Mouse (Mus musculus) layer of hippocampus, adult 9-11 months (tissue): ENCODE measurements around the gene Cblb.
A peak's percentile ranks its signal among the peaks of the same experiment; 100 is the strongest.

Experiments
- DNase-seq: peaks from one replicate; pipeline ENCODE4 v3.0.0; 2022

Gene Cblb

DNA sequence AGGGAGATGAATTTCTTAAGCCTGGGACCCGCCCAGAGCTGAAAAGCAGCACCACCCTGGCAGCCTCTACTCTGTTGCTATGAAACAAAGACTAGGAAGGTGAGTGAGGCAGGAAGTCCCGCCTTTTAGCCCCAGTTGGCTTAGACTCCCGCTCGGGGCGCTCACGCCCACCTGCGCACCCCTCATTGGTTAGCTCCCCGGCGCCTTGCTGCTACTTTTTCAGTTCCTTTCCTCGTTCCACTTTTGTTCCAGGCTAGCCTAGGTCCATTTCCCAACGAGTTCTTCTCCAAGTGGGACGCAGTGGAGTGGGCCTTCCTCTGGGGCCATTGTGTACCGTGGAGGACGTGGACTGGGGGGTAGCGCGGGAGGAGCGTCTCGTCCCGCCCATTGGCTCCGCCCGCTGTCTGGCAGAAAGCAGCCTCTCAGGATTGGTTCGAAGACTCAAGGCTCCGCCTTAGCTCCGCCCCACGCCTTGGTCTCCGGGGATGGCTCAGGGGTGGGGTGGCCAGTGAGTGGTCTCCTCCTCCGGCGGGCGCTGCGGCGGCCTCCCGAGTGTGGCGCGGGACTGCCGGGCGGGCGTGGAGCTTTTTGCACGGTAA lies at the start of gene Cblb:
Gene Cblb (plus strand): TSS at position 135 of the 599 bp plus-strand sequence.
- DNase-seq = peak; percentile 97

DNA sequence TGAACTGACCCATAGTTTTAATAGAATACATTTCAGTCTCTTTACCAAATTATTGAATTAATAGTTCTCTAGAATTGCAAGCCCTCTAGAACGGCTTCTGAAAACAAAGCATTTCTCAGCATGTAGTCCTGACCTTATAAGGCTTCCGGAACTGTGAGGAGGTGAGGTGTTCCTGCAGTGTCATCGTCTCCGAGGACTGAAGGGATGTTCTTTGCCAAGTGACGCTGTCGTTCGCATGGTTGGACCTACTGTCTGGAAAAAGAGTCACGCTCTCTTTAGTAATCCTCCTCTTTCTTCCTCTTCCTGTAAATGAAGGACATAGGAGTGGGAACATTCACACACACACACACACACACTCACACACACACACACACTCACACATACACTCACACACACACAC lies 45.6 kb upstream of the Cblb start:
- no peak for DNase-seq

DNA sequence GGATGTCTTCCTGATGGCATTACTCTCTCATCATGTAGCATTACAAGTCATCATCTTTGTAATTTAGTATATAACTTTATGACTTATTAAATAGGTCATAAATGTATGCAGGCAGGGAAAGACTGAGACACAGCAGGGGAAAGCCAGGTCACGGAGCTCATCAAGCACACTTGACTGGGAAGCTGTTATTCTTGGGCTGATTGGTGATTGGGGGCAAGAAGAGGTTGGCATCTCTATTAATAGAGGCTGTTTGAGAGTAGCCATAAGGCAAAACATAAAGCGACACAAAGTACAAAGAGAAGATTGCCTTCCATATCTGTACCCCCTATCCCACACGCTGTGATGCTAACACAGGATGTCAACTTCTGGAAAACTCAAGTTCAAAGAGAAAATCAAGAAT lies 44.8 kb upstream of the Cblb start:
- DNase-seq = no peak

DNA sequence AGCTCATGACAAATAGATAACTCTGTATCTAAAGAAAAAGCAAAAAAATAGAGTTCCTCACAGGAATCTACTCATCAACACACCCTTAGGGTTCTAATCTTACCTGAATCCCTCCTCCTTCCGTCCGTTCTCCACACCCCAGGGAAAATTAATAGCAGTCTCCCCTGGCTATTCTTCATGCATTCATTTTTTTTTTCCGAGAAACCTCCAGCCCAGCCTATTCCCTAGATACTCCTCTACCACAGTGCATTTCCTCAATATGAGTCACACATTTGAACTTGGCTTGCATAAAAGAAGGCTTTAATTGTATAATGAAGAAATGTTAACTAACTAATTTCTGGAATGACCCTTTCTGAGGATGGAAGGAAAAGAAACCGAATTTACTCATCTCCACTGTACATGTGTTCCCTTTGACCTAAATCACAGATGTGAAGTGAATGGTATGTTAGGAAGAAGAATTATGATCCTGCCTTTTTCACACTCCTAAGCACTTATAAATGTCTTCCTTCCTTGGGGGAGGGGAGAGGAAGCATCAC lies 43.9 kb upstream of the Cblb start:
- DNase-seq = no peak

DNA sequence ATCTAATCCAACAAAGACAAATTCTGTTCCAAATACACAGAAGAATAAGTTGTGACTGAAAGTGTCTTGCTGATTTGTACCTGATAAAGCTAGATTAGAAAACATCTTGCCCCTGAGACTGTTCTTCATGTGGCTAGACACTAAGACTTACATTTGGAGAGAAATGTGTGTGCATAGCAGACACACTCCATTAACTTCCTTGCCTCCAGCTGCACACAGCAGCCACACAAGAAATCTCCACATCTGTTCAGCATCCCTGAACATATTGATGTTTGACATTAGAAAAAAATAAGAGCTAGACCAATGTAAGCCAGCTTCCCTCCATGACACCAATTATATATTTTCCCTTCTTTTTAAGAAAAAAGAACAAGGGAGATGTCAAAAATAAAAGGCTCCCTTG lies 43.0 kb upstream of the Cblb start:
- no peak for DNase-seq

DNA sequence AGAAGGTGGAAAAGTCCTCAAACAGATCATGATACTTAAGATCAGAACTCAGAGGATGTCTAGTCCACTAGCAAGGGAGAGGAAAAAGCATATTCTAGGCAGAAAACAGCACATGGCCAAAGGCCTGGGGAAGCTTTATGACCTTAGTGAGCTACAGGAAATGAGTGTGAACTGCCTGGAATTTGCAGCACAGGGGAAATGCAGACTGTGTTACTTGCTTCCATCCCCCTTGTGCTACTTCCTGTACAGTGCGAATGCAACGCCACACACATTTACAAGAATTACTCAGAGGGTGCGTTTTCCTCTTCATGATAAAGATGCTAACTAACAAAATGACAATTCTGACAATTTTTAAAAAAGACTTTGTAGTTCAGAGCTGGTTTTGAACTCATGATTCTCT lies 41.8 kb upstream of the Cblb start:
- no peak for DNase-seq

DNA sequence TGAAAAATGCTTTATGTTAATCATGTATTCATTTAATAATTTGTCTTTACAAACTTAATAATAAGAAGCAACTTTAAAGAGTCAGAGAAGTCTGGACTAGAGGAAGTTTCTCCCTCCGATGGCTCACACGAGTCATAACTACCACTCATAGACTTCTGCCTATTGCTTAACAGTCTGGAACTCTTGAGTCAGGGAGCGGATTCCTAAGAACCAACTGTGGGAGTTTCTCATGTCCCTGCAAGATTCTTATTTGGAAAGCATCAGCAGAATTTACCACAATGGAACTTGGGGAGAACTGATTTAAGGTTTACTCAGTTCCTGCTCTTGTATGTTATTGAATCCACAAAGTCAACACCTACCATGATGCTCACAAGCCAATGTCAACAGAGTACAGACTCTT lies 31.0 kb upstream of the Cblb start:
- no peak for DNase-seq

DNA sequence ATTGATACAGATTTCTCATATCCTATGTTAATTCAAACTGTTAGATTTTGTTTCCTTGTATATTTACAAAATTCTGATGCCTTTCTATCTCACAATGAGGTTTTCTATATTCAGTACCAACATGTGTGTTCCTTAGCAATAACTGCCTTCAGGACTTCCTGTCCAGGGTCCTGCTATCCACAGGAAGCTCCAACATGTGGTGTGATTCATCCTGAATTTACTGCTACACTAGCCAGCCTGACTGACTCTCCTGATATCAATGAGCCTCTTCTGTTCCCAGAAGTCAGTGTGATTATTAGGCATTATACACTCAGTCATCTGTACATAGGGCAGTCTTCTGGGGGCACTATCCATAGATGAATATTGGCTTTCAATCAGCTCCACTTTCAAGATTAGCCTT lies 30.2 kb upstream of the Cblb start:
- DNase-seq = no peak

DNA sequence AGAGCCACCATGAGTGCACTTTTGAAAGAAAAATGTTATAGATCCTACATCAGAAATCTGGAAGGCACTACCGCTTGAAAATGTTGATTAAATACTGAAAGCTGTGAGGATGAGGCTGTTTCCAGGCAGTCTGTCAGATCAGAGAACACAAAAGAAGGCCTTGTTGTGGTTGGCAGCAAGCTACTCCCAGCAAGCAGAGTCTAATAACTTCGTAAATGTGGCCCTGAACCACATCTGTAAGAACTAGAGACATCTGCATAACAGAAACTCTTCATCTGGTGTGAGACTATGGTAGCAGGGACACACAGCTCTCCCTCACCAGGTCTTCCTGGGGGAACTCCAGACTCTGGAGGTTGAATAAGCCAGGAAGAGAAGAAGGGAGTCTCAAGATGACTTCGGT lies 24.0 kb upstream of the Cblb start:
- no peak for DNase-seq

DNA sequence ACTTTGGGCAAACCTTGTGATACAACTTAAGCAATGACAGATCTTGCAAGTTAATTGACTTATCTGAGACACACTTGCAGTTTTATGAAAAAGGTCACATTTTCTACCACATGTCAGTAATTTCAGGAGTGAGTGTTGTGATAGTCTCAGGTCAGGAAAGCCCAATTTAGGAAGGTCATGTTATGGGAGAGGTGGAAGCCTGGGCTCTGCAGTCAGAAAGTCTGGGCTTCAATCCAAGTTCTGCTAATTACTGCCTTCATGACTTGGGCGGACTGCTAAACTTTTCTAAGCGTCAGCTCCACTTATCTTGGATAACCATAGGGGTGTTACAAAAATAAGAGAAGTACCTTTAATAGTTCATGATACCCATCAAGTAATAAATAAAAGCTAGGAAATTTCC lies 22.6 kb upstream of the Cblb start:
- DNase-seq = no peak

DNA sequence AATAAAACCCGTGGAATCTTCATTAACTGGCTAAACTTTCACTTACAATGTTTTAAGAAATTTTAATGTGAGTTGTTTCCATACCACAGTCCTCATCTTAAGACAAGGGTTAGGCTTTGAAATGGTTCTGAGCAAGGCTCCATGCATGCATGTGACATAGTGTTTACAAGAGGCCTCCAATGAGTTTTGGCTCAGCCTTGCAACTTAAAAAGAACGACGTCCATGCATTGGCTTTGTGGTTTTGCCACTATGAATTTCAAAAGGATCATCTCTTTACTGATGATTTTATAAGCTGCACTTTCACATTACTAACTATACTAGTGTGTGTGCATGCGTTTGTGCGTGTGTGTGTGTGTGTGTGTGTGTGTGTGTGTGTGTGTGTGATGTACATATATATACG lies 21.6 kb upstream of the Cblb start:
- no peak for DNase-seq

DNA sequence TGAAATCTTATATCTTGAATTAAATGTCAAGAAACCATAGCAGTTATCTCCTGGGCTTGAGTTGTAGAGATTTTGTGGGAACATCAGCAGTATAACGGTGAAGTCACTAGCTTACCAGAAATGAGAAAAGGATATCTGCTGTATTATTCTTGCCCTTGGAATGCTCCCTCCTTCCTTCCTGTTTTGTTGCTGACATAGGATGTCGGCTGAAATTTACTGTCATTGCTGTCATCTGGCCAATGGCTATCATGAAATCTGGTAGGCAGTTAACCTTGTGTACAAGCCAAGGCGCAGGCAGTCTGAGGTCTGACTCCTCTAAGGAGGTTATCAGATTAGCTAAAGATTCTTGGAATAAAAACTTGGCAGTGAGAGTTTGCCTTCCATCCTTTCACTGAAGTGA lies 18.0 kb upstream of the Cblb start:
- DNase-seq = no peak

DNA sequence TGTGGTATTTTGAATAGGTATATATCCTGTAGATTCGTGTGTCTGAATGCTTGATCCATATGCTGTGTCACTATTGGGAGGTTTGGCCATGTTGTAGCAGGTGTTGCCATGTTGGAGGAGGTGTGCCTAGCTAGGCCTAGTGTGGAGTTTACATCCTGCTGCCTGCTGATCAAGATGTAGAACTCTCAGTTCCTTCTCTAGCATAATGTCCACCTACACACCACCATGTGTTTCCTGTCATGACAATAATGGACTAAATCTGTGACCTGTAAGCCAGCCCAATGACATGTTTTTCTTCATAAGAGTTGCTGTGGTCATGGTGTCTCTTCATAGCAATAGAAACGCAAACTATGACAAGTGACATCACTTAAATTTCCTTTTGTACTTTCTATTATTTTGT lies 17.2 kb upstream of the Cblb start:
- no peak for DNase-seq

DNA sequence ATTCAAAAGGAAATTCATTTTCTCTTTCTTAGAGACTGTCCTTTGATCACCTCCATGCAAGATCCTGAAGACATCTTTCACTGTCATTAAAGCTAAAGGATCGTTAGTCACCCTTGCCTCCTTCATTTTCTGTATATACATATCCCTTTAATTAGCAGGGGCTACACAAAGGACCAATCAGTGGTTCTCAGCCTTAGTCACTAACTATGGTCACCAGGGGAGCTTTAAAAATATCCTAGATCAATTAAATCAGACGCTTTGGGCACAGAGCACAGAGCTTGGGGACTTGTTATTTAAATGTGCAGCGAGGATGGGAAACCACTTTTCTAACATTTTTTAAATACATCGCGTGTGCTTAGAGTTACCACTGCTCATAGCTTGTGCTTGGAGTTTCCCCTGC lies 7.6 kb upstream of the Cblb start:
- no peak for DNase-seq

DNA sequence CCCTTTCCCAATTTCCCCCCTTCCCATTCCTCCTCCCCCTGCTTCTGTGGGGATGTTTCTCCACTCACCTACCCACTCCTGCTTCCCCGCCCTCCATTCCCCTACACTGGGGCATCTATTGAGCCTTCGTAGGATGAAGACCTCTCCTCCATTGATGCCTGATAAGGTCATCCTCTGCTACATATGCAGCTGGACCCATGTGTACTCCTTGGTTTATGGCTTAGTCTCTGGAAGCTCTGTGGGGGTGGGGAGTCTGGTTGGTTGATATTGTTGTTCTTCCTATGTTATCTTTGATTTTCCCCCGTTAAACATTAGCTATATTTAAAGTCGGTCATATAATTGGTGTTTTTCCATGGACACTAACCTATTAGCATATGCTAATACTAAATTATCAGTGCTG lies 3.7 kb upstream of the Cblb start:
- DNase-seq = no peak

DNA sequence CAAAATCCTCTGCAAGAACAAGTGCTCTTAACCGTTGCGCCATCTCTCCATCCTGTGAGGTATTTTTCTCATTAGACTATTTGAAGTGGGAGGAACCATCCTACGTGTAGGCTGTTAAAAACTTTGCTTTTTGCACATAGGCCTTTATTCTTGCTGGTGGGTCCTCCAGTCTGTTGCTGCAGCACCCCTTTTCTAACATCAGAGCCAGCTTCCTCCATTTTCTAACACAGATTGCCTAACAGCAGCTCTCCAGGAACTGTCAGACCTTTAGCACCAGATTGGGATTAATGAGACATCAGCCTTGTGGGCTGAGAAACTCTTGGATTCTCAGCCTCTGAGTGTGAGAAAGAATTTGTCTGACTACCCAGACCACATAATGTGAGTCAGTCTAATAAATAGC lies 2.0 kb upstream of the Cblb start:
- DNase-seq = peak; percentile 71

DNA sequence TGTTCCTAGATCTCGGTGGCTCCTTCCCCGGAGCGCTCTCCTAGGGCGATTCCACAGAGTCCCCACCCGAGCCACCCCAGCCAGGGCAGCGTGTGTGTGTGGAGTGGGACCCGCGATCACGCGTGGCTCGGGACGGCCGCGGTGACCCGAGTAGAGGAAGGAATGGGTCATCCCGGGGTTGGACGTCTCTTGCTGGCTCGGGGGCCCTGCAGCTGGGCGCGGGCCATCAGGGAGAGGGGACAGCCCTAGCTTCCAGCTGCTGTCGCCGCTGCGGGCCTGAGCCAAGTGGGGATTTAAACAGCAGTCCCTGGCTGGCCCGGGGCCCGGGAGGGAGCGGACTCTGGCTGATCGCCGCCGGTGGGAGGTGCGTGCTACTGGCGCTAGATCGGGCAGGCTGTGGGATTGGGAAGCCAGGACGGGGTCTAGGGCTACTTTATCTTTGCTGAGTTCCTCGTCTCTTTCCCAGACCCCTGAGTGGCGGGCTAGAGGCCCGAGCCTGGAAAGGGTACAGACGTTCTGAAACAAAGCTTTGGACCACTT lies 757 bp downstream of the Cblb start:
- peak; percentile 82 for DNase-seq

DNA sequence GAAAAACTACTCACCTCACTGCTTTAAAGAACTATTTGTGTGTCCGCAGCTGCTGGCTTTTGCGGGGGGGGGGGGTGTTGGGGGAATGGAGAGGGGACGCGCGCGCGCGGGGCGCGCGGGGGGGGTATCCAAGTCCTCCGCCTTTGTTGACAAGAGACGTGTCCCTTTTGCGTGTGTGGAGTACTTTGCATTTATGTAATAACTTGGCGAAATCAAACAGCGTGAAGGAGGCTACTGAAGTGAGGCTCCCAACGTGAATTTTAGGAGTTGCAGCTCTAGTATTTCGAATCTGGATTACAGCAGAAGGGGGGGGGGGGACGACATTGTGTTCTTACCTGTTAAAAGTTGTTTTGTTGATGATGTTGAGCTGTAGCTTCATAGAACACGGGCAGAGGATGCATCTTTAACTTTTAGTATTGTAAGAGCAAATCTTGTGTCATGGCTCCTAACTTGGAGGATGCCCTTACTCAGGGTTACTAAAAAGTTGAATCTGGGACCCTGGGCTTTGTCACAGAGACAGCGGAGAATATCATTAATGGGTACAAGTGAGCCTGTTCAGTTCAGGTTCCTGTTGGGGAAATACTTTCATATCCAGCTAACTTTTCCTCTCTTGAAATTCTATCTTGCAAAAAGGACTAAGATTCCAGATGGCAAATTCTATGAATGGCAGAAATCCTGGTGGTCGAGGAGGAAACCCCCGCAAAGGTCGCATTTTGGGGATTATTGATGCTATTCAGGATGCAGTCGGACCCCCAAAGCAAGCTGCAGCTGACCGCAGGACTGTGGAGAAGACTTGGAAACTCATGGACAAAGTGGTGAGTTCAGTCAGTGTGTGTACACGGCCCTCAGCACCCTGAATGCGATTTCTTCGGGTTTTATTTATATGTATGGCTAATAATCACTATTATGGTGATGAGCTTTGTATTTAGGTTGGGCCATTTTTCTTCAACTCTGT lies 1.6 kb downstream of the Cblb start:
- no peak for DNase-seq

DNA sequence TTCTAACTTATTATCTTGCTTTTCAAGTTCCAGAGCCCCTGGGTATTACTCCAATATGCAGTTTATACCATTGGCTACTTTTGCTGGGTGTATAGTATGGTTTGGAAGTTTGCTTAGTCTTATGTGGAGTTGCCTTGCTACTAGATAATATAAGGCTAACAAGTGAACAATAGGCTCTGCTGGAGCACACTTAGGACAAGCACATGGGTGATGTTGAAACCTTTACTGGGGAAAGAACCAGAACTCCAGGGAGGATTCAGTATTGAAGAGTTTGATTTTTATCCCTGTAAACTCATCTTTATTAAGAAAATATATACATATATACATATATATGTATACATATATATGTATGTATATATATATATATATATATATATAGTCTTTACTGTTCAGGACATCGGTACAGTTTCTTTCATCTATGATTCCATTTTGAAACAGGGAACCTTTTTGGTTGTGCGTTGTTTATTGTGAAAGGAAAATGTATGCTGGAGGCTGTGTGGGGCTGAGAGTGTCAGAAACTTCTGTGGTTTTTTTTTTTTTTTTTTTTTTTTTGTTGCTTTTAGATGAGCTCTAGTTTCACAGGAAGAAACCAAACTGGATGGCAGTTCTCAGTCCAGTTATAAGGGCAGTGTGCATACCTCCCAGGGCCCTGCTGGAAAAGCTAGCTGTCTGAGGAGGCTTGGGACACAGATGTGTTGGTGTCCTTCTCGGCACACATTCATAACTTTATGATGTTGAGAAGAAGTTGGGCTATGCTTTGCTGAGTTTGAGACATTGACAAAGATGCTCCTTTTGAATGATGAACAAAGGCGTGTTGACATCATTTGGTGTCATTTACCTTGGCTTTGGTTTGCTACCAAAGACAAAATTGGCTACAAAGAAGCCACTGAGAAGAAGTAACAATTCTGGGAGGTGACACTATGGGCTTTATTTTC lies 2.6 kb downstream of the Cblb start:
- DNase-seq = no peak

DNA sequence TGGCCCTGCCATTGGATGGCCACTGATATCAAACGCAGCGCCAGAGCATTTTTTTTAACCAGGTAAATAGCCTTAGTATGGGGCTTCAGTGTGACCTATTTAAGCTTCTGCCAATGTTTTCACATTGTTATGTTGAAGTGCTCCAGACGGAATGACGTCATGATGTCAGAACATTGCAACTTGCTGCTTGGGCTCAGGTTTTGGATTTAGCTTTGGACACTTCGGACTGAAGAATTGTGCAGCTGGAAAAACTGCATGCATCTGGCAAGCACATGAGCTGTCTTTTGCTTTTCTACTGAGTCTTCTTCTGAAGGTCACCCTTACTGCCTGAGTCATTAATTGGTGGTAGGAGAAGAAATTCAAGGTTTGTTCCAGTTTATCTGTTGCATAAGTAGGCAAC lies 3.3 kb downstream of the Cblb start:
- DNase-seq = no peak

DNA sequence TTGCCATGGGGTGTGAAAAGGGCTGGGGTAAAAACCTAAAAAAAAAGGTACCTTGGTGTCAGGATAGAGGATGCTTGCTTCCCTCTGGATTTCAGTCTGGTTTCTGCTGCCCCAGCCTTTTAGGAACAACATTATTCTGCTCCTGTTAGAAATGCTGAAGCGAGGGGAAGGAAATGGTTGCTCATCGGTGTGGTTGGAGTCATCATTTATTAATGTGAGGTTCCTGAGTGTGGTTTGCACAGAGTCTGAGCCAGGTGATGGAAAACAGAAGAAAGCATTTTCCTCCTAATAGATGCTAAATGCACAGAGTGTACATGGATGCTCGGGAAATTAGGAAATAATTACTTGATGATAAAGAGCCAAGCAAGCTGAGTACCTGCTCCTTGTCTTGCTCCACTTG lies 5.3 kb downstream of the Cblb start:
- DNase-seq = no peak

DNA sequence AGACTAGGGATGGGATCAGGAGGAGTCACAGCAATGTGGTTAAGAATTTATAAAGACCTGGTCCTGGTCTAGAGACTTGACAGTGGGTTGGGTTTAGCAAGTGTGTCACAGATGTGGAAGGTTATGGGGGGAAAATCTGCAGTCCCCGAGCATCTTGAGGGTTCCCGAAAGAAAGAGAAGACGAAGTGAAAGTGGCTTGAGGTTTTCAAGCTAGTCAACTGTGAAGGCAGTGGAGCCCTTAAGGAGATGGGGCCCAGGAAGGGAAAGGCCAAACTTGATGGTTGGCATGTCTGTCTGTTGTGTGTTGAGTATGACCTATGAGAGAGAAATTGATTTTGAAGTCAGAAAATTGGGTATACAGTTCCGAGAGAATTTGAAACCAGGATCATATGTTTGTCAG lies 7.3 kb downstream of the Cblb start:
- DNase-seq = no peak

DNA sequence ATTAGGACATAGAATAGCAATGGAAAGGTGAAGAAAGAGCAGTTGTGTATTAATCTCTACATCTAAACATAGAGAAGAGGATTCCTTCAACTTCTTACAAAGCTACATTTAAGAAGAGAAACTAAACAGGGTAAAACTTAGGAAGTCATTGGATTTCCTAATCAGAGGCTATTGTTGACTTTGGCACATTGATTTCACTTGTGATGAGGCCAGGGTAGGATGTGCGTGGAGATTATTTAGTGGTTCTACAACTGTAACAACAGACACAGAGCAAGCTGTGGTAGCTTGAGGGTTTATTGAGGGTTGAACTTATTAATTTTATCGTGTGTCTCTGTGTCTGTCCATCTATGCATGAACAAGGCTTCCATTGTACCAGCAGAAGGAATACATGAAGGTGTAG lies 7.8 kb downstream of the Cblb start:
- no peak for DNase-seq
